Mouse (Mus musculus) Patski (cell line): ENCODE data around the gene Nfya. TPM values are rescaled to one million over a fixed set of nuclear protein-coding genes. Genes with fewer than 3 reads are reported as not detected.
"Not testable (repeated sequence)": the region's sequence is repeated elsewhere in the genome, so short reads cannot be mapped to it uniquely, and the experiment has no call there.

Experiments used
- ATAC-seq: fragments of 100-300 bp; one replicate; pipeline ENCODE4 v1.8.0; 2021
- CTCF ChIA-PET: fragments of 350-600 bp; sonication (Branson Sonifier 250); formaldehyde crosslinking; loops from one replicate; lab custom pipeline; 2022; ENCODE audit warnings: inconsistent platforms; lab: Charles Lee
- POLR2A ChIA-PET: fragments of 350-600 bp; sonication (Branson Sonifier 250); formaldehyde crosslinking; loops from one replicate; lab custom pipeline; 2022; ENCODE audit warnings: antibody characterized with exemption, inconsistent platforms; lab: Charles Lee
- DNase-seq: peaks from one replicate; pipeline ENCODE4 v3.0.0-alpha.2; 2011; ENCODE audit warnings: low read depth, low spot score
- H3K27me3 ChIP-seq: fragments of 371-371 bp; one replicate; pipeline ENCODE4 v1.5.1; 2021
- CTCF ChIP-seq: fragments of 100-300 bp; IDR thresholded peaks from one replicate; pipeline ENCODE4 v1.5.1; 2021
- in situ Hi-C: fragments of 300-500 bp; cut with MboI; formaldehyde crosslinking; loops from 3 replicates; pipeline ENCODE4 v1.11.1; 2018; ENCODE audit warnings: low pct_unique_long_range_greater_than_20kb, mixed read lengths
- polyA plus RNA-seq: library from polyadenylated mRNA; unstranded; gene quantifications from one replicate; pipeline ENCODE4 v1.2.3, GENCODE M21; 2021

Gene Nfya
- polyA plus RNA-seq, 1 experiment from 2014 or later = 57.3 TPM

DNA sequence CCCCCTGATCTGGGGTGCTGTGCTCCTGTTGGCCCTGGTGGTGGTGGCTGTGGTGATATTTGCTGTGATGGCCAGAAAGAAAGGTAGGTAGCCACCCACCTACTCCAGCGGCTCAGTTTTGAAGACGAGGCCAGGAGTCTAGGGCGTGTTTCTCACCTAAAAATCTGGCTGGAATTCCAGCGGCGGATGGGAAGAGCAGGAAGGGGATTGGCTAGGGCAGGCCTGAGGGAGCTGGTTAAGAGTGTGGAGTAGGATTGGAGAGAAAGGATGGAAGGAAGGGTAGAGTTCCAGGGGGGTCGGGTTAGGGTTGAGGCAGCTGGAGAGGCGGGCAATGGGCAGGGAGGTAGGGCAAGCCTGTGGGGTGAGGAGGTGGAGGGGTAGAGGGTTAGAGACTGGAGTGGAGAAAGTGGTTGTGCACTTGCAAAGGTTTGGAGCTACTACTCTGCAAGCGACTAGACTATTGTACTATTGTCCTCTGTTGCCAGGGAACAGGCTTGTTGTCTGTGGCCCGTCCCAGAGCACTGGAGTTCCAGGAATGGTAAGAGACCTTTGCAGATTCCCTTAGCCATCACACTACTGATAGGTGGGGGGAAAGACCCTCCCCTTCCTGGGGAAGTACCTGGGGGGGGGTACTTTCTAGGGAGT, 44.1 kb downstream of the Nfya start:
- ChIA-PET POLR2A (no interaction called here), CTCF (no interaction called here)
- no peak for ATAC-seq
- in situ Hi-C loops = no loop called here
- no peak for DNase-seq
- H3K27me3 ChIP-seq = no peaks in the 10 kb centered on the region
- TF ChIP-seq CTCF = no peak

DNA sequence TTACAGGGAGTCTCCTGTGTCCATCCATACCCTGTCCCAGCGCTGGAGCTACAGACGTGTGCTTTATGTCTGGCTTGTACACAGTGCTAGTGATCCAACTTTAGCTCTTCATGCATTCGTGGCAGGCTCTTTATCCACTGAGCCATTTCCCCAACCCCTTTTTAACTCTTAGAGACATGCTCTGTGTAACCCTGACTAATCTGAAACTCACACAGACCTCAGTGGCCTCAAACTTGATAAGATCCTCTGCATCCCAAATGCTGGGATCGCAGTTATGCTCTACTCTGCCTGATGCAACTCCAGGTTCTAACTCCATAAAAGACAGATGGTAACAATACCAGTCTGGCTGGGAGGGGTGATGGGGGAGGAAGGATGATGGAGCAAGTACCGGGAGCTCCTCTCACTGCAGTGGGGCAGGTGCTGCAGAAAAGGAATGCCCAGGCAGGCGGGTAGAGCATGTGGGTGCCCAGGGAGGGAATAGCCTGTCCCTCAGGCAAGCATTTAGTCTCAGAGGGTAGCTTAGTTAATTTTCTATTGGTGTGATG, 46.2 kb downstream of the Nfya start:
- in situ Hi-C loops = no loop called here
- no peak for ATAC-seq
- H3K27me3 ChIP-seq = no peaks in the 10 kb centered on the region
- no peak for DNase-seq
- POLR2A ChIA-PET = no interaction called here
- no peak for TF ChIP-seq CTCF
- CTCF ChIA-PET = interaction anchor here (1.6 kb wide), 1 partner anchor 89 kb away, joined by 3 read pairs; no protein-coding TSS in a partner anchor

- DNase-seq = no peak
- no peak for TF ChIP-seq CTCF
- ATAC-seq = no peak
- no peaks in the 10 kb centered on the region for H3K27me3 ChIP-seq
- in situ Hi-C loops = no loop called here
- CTCF ChIA-PET = no interaction called here
- POLR2A ChIA-PET = no interaction called here
These were observed 46.7 kb downstream of the Nfya start for GRCm38 (mm10) chr17:48362966-48363365.

DNA sequence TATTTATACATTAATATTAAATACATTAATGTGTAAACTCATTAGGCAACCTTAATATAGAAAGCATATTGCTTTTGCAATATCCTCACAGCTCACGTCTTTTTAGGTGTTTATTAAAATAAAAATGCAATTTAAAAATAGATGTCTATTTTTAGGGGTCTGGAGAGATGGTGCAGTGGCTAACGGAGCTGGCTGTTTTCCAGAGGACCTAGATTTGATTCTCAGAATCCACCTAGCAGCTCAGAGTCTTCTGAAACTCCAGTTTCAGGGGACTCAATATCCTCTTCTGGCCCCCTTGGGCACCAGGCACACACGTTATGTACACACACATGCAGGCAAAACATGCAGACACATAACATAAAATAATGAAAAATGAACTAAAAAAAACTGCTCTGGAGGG, 47.4 kb downstream of the Nfya start:
- no peak for ATAC-seq
- no peak for DNase-seq
- ChIA-PET CTCF (no interaction called here), POLR2A (no interaction called here)
- no peaks in the 10 kb centered on the region for H3K27me3 ChIP-seq
- in situ Hi-C loops = no loop called here
- TF ChIP-seq CTCF = no peak

GRCm38 (mm10) chr17:48360462-48360861, 49.2 kb downstream of the Nfya start:
- CTCF ChIA-PET = interaction anchor here (0.6 kb wide), 1 partner anchor 46 kb away, joined by 3 read pairs; no protein-coding TSS in a partner anchor
- ATAC-seq = no peak
- TF ChIP-seq CTCF = no peak
- in situ Hi-C loops = no loop called here
- DNase-seq = no peak
- no peaks in the 10 kb centered on the region for H3K27me3 ChIP-seq
- POLR2A ChIA-PET = interaction anchor here (0.6 kb wide), 1 partner anchor 53 kb away, joined by 3 read pairs; no protein-coding TSS in a partner anchor

GRCm38 (mm10) chr17:48359616-48360015, 50.1 kb downstream of the Nfya start, which contains the start of gene Treml1:
Gene Treml1, plus strand, starts transcription at chr17:48359916.
- ATAC-seq = no peak
- no peaks in the 10 kb centered on the region for H3K27me3 ChIP-seq
- ChIA-PET CTCF (no interaction called here), POLR2A (no interaction called here)
- TF ChIP-seq CTCF = no peak
- in situ Hi-C loops = no loop called here
- no peak for DNase-seq

DNA sequence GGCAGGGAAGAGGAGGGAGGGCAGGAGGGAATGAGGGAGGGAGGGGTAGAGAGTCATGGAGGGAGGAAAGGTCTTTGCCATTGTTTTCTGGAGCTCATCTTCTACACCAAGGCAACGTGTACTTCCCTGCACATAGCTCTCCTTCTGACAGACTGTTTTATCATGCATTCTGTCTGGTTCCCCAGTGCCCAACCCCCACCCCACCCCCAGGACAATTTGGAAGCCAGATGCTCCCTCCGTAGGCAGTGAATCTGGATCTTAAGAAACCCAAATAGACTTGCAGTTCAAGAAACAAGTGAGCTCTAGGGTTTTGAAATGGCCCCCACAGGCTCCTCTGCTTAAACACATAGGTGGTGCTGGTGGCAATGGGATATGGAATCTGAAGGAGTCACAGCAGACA, 51.8 kb downstream of the Nfya start:
- in situ Hi-C loops = no loop called here
- DNase-seq (no peak), ATAC-seq (no peak)
- H3K27me3 ChIP-seq = no peaks in the 10 kb centered on the region
- TF ChIP-seq CTCF = no peak
- ChIA-PET CTCF (interaction anchor here (0.5 kb wide), 1 partner anchor 19 kb away, joined by 3 read pairs; no protein-coding TSS in a partner anchor), POLR2A (no interaction called here)

DNA sequence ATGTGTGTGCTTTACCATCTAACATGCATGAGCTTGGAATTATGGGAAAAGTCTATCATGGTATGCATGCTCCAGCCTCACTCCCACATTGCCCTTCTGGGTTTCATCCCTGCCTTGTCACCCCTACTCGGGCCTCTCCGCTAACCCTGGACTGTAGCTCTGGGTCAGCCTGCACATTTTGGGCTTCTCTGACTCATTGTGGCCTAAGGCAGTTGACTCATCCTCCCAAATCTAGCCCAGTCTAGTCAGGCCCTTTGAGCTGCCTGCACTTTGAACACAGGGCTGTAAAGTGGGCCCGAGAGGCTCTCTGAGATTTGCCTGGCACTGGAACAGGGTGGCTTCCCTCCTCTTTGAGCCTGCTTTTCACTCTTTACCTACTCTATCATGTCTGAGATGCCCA, 53.9 kb downstream of the Nfya start:
- peak; percentile 48 for DNase-seq
- no peak for TF ChIP-seq CTCF
- ChIA-PET CTCF (no interaction called here), POLR2A (no interaction called here)
- no peaks in the 10 kb centered on the region for H3K27me3 ChIP-seq
- in situ Hi-C loops = no loop called here
- peak; percentile 94 for ATAC-seq

DNA sequence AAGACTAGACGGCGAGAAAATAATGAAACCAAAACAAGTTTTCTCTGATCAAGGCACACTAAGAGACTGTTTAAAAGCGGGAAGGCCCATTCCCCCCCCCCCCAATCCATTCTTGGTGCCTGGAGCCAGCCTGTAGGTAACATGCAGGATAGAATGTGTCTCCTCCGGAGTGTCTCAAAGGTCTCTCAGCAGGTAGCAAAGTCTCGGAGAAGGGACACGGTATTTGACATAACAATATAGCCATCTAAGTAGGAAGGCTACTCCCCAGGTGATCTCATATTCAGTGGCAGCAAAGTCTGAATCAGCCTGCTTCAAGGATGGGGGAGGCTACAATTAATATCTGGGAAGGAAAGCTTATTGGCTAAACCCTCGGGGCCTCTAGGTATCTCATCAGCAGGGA, 56.7 kb downstream of the Nfya start:
- DNase-seq, in situ Hi-C loops, CTCF ChIA-PET, H3K27me3 ChIP-seq, POLR2A ChIA-PET, ATAC-seq: not testable (repeated sequence)

- ChIA-PET CTCF (no interaction called here), POLR2A (no interaction called here)
These were observed 59.0 kb downstream of the Nfya start for GRCm38 (mm10) chr17:48350681-48351193.

DNA sequence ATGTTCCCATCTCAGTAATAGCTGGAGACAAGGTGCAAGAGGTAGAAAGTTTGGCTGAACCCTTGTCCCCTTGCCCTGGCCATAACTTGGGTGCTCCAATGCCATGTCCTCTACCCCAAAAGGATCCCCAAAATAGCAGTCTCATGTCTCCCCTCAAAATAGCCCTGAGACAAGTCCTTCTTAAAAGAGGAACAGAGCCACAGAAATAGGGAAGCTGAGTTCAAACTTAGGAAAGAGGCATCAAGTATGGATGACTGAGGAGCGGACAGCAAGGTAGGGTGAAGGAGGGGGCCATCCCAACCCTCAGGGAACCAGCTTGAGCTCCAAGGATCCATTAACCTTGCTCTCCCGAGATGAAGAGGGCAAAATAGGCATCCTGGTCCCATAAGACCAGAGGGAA, 62.4 kb downstream of the Nfya start:
- ChIA-PET CTCF (interaction anchor here (2.5 kb wide), 1 partner anchor 11 kb away, joined by 8 read pairs; no protein-coding TSS in a partner anchor), POLR2A (no interaction called here)
- H3K27me3 ChIP-seq = no peaks in the 10 kb centered on the region
- DNase-seq = no peak
- no peak for TF ChIP-seq CTCF
- no peak for ATAC-seq
- in situ Hi-C loops = loop anchor here (25.0 kb wide), 1 partner anchor 235 kb away; no protein-coding TSS in a partner anchor

More at GRCm38 (mm10) chr17:48350681-48351193, 59.0 kb downstream of the Nfya start:
- H3K27me3 ChIP-seq = no peaks in the 10 kb centered on the region
- no peak for TF ChIP-seq CTCF
- DNase-seq = no peak
- ATAC-seq = no peak
- in situ Hi-C loops = no loop called here
